Mouse (Mus musculus): Measurements from ENCODE around the gene Apoc4.

DNA sequence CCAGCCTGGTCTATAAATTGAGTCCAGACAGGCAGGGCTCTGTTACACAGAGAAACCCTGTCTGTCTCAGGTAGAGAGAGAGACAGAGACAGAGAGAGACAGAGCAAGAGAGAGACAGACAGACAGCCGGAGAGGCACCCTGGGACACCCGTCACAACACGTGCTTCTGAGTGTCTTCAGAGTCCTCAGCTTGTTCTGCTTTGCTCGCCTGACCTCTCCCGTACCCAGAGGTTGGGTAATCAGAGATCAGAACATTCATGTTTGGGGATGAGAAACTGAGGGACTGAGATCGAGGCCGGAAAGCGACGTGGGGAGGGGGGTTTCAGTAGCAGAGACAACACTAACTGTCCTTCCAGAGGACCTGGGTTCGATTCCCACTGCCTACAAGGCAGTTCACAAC is 5.5 kb downstream of the Apoc4 start:
- TF ChIP-seq CTCF (IDR thresholded peaks at IDR 0.05; ENCODE audit: control insufficient read depth, insufficient read depth, low read length) (no peak), POLR2A (IDR thresholded peaks at IDR 0.05; ENCODE audit: borderline replicate concordance, control insufficient read depth, low read depth, low read length) (no peak)

All from bone marrow, adult 2 months (tissue).